Comparison of ENCODE assay signal across 7 mouse cellular contexts in the genomic region with DNA sequence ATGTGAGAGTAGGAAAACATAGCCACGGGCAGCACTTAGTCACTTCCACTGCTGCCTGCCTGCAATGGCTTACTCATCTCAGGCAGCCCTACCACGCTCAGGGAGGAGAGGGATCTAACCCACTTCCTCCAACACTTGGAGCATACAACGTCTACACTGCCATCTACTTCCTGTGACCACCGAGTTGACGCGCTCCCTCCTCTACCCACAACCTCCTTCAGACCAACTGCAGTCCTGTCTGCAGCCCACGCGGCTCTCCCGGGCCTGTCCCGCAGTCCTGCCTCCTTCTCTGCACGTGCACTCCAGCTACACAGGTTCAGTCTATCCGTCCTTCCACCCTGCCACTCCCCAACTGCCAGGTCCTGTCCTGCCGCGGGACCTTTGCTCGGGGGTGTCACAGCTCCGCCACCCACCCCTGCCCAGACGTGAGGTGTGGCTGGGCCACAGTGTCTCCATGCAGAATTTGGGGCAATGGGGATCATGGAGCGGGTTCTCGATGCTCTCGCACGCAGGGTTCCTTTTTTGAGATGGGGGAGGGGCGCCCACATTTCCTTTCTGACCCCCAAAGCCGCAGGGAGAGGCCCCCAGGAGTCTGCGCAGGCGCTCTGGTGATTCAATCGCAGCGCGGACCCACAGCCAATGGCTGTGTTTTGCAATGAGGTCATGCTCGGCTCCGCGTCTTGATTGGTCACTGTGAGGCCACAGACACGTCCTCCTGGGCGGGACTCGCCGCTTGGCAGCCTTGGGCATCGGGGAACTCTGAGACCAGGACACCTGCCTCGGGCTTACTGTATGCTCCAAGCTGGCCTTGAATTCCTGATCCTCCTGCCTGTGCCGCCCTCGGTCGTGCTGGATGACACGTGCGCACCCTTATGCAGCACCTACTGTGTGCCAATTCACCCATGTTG. TPM values are rescaled to one million over a fixed set of nuclear protein-coding genes. Genes with fewer than 3 reads are reported as not detected.
DNase-seq lines count a peak whose midpoint lies in the region; ATAC-seq lines count a peak whose summit lies in the region.

No protein-coding gene starts in this region.

- H3K4me1 ChIP-seq in embryonic facial prominence, embryonic 11.5 days (ENCODE audit: control insufficient read depth, insufficient read depth, low read length): peaks cover 8% of the 10 kb centered on the region; the same call in 1 of the 2 replicates
- peaks cover 53% of the 10 kb centered on the region for H3K4me1 ChIP-seq in limb, embryonic 10.5 days
- H3K4me1 ChIP-seq in midbrain, embryonic 13.5 days (replicated peaks): peaks cover 48% of the 10 kb centered on the region

- peak; percentile 92 for ATAC-seq in embryonic facial prominence, embryonic 11.5 days (replicated peaks; ENCODE audit: insufficient number of reproducible peaks, low FRiP score, low TSS enrichment, low read depth)
- ATAC-seq in granulocyte monocyte progenitor cell, adult 5-6 weeks (replicated peaks; ENCODE audit: poor library complexity, severe bottlenecking): peak; percentile 86
- peak; percentile 93 for ATAC-seq in midbrain, embryonic 13.5 days

- H3K27me3 ChIP-seq in embryonic facial prominence, embryonic 11.5 days (ENCODE audit: control insufficient read depth, insufficient read depth, low read length): peaks cover 26% of the 10 kb centered on the region
- peaks cover 43% of the 10 kb centered on the region for H3K27me3 ChIP-seq in limb, embryonic 10.5 days (ENCODE audit: low read depth, poor library complexity, severe bottlenecking)
- H3K27me3 ChIP-seq in midbrain, embryonic 13.5 days: peaks cover 27% of the 10 kb centered on the region

- 1% methylated on average over 42 of the region's 42 CpGs for WGBS in embryonic facial prominence, embryonic 11.5 days
- under 1% methylated on average over 42 of the region's 42 CpGs for WGBS in limb, embryonic 10.5 days
- 1% methylated on average over 42 of the region's 42 CpGs for WGBS in midbrain, embryonic 13.5 days

- no peak overlapping the region; the same call in 1 of the 2 replicates for H3K27ac ChIP-seq in embryonic facial prominence, embryonic 11.5 days (replicated peaks; ENCODE audit: low read depth, low read length)
- H3K27ac ChIP-seq in limb, embryonic 10.5 days: peak overlapping the region; percentile 92
- H3K27ac ChIP-seq in midbrain, embryonic 13.5 days: peak overlapping the region; percentile 92

- H3K9ac ChIP-seq in embryonic facial prominence, embryonic 11.5 days (replicated peaks; ENCODE audit: low read length): peak overlapping the region; percentile 55
- peak overlapping the region; percentile 82 for H3K9ac ChIP-seq in midbrain, embryonic 13.5 days (replicated peaks)

- H3K9me3 ChIP-seq in embryonic facial prominence, embryonic 11.5 days (replicated peaks; ENCODE audit: control insufficient read depth, low read length): no peaks in the 10 kb centered on the region; the same call in 1 of the 2 replicates
- H3K9me3 ChIP-seq in limb, embryonic 10.5 days (replicated peaks): no peaks in the 10 kb centered on the region
- peaks cover 8% of the 10 kb centered on the region for H3K9me3 ChIP-seq in midbrain, embryonic 13.5 days

- H3K4me2 ChIP-seq in embryonic facial prominence, embryonic 11.5 days (ENCODE audit: low read depth, low read length): peak overlapping the region; percentile 81
- peak overlapping the region; percentile 89 for H3K4me2 ChIP-seq in midbrain, embryonic 13.5 days (replicated peaks)

- peak overlapping the region; percentile 40 for H3K4me3 ChIP-seq in embryonic facial prominence, embryonic 11.5 days (ENCODE audit: low read depth, low read length)
- H3K4me3 ChIP-seq in limb, embryonic 10.5 days: peak overlapping the region; percentile 75
- peak overlapping the region; percentile 55 for H3K4me3 ChIP-seq in midbrain, embryonic 13.5 days (replicated peaks)

- no peaks in the 10 kb centered on the region for H3K36me3 ChIP-seq in embryonic facial prominence, embryonic 11.5 days (replicated peaks; ENCODE audit: control insufficient read depth, insufficient read depth, low read depth, low read length)
- no peaks in the 10 kb centered on the region for H3K36me3 ChIP-seq in limb, embryonic 10.5 days
- no peaks in the 10 kb centered on the region for H3K36me3 ChIP-seq in midbrain, embryonic 13.5 days

- DNase-seq in adrenal gland, postnatal 14 days: peak; percentile 96
- peak; percentile 97 for DNase-seq in embryonic facial prominence, embryonic 11.5 days (ENCODE audit: low spot score)
- peak; percentile 95 for DNase-seq in kidney, adult 11 months
- DNase-seq in limb, embryonic 10.5 days (ENCODE audit: low spot score): peak; percentile 93
- peak; percentile 75 for DNase-seq in spleen, adult 12 weeks (ENCODE audit: low spot score)

RNA-seq across cellular contexts. Expression of a gene that starts 4.8 kb away (rescaled TPM):
- total RNA-seq in adrenal gland, postnatal 14 days (2021): not detected in 2 replicates
- polyA plus RNA-seq in embryonic facial prominence, embryonic 11.5 days (2014; fragmentation: Nextera tagmentation; extraction: Ambion mirVana): not detected in 2 replicates
- not detected in 2 replicates for total RNA-seq in granulocyte monocyte progenitor cell, adult 5-6 weeks (2014; fragmentation: Nextera tagmentation)
- total RNA-seq in granulocyte monocyte progenitor cell, adult 5-6 weeks (2017): not detected in 2 replicates
- polyA plus RNA-seq in limb, embryonic 10.5 days (2016; fragmentation: Nextera tagmentation; extraction: Ambion mirVana): not detected in 2 replicates
- 0.17 TPM in 1 of 2 replicates, not detected in the other for polyA plus RNA-seq in midbrain, embryonic 13.5 days (2015; fragmentation: Nextera tagmentation; extraction: Ambion mirVana)

RNA-seq across cellular contexts. Expression of a gene that starts 31.1 kb away (rescaled TPM):
- total RNA-seq in adrenal gland, postnatal 14 days (2021): 97.0 and 102 TPM in 2 replicates
- 80.1 and 81.5 TPM in 2 replicates for polyA plus RNA-seq in embryonic facial prominence, embryonic 11.5 days (2014; fragmentation: Nextera tagmentation; extraction: Ambion mirVana)
- total RNA-seq in granulocyte monocyte progenitor cell, adult 5-6 weeks (2014; fragmentation: Nextera tagmentation): 62.2 and 73.5 TPM in 2 replicates
- total RNA-seq in granulocyte monocyte progenitor cell, adult 5-6 weeks (2017): 45.1 and 59.2 TPM in 2 replicates
- 69.5 and 83.2 TPM in 2 replicates for polyA plus RNA-seq in limb, embryonic 10.5 days (2016; fragmentation: Nextera tagmentation; extraction: Ambion mirVana)
- 278 and 317 TPM in 2 replicates for polyA plus RNA-seq in midbrain, embryonic 13.5 days (2015; fragmentation: Nextera tagmentation; extraction: Ambion mirVana)

RNA-seq across cellular contexts. Expression of a gene that starts 46.8 kb away (rescaled TPM):
- total RNA-seq in adrenal gland, postnatal 14 days (2021): 0.70 and 1.3 TPM in 2 replicates
- 0.70 and 0.77 TPM in 2 replicates for polyA plus RNA-seq in embryonic facial prominence, embryonic 11.5 days (2014; fragmentation: Nextera tagmentation; extraction: Ambion mirVana)
- total RNA-seq in granulocyte monocyte progenitor cell, adult 5-6 weeks (2014; fragmentation: Nextera tagmentation): 0.84 and 1.1 TPM in 2 replicates
- 0.41 TPM in 1 of 2 replicates, not detected in the other for total RNA-seq in granulocyte monocyte progenitor cell, adult 5-6 weeks (2017)
- polyA plus RNA-seq in limb, embryonic 10.5 days (2016; fragmentation: Nextera tagmentation; extraction: Ambion mirVana): 0.58 and 1.3 TPM in 2 replicates
- polyA plus RNA-seq in midbrain, embryonic 13.5 days (2015; fragmentation: Nextera tagmentation; extraction: Ambion mirVana): 0.90 and 1.3 TPM in 2 replicates
